Mouse (Mus musculus) CD4-positive helper T cell, adult 2 months (primary cell): ENCODE measurements around the gene Ano10.
"Not testable (repeated sequence)": the region's sequence is repeated elsewhere in the genome, so short reads cannot be mapped to it uniquely, and the experiment has no call there.

Source experiments
- DNase-seq: peaks from one replicate; pipeline ENCODE4 v3.0.0-alpha.2; 2012; ENCODE audit warnings: low read depth, missing footprints, low spot score

Ano10 gene

DNA sequence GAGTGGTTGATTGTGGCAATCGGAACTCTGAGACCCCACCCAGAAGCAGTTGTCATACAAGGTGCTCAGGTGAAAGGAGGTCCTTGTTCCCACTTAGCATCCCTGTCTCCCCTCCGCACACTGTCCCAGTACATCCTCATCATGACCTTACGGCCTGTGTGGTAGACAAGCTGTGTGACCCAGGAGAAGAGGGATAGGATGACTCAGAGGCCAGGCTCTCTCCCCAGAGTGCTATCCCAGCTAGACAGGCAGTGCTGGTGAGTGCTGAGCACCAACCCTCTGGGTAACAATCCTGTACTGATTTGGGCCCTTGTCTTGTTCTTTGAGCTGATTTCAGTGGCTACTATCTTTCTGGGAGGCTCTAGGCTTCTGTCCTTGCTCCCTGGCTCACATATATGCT is 95.6 kb downstream of the Ano10 start:
- no peak for DNase-seq

- no peak for DNase-seq
Measured at GRCm38 (mm10) chr9:122197021-122197420, 97.2 kb downstream of the Ano10 start.

DNA sequence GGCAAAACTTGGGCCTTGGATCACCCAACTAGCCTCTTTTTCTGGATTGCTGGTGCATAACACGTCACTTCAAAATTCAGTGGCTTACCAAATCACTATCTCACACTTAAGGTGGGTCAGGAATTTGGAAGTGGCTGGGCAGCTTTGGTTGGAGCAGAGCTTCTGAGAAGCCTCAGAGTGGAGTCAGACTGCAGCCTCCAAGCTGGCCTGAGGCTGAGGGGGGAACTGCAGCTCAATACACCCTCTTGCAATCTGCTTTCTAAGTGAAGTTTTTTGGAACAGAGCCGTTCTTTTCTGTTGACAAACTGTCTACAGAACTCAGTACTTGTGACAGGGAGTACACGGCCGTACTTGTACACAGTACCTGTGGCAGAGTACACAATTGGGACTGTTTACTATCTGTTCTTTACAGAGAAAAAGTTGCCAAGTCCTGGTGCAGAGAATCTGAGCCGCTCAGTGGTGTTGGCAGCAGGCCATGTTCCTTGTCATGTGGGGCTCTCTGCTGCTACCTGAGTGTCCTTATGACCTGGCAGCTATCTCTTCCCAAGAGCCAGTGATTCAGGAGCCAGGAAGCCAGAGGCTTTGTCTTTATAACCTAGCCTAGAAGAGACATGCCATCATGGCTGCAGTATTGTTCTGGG is 99.1 kb downstream of the Ano10 start:
- no peak for DNase-seq

GRCm38 (mm10) chr9:122193823-122194222 is 100.4 kb downstream of the Ano10 start:
- peak; percentile 41 for DNase-seq

GRCm38 (mm10) chr9:122193361-122193760 is 100.9 kb downstream of the Ano10 start:
- DNase-seq, result peak; percentile 38

DNA sequence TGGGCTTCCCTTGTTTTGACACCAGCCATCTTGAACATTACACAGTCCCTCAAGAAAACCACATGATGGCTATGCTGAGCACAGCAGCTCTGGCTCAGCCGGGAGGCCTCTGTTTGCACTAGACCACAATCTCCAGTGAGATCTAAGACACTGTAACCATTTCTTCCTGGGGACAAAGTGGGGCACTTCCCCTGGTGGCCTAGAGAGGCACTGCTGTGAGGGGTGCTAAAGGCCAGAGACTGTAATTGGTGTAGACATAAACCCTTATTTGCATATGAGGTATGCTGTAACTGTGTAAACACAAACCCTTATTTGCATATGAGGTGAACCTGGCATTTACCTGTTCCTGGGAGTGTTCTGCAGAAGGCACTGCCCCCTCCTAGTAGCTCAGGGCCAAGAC is 105.5 kb downstream of the Ano10 start:
- DNase-seq, result peak; percentile 86

- DNase-seq, result no peak
Measured at GRCm38 (mm10) chr9:122187451-122187921, 106.7 kb downstream of the Ano10 start.

- no peak for DNase-seq
Measured at GRCm38 (mm10) chr9:122186643-122187226, 107.5 kb downstream of the Ano10 start.

- DNase-seq, result no peak
Measured at GRCm38 (mm10) chr9:122185953-122186352, 108.3 kb downstream of the Ano10 start.

DNA sequence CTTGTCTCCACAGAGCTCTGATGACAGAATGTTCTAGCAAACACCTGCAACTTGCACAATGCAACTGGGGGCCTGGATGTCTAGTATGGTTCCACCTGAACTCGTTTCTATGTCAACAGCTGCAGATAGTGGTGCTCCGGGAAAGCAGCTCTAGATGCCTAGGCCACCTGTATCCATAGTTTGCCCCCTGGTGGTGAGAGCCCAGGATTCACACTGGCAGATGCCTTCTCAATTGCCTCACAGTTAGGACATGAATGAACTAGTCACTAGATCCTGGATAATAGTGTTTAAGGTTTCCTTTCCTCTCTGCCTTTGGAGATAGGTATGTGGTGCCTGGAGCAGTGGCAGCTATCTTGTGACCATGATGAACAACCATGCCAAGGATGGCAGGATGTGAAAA is 109.2 kb downstream of the Ano10 start:
- DNase-seq, result peak; percentile 73

DNA sequence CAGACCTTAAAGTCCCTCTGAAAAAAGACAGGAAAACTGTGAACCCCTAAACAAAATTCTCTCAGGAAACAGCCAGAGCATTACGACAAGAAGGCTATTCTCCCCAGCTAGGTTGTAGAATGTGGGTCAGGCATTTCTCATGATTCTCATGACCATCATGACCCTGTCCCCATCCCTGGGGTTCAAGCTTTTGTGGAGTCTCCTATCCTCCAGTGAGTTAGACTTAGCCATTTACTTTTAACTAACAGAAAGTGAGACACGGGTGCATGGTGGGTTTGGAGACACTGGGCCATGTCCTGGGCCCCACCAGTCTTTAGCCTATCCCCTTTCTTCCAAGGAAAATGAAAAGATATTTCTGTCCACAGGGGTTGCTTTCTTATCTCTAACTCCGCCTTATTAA is 109.9 kb downstream of the Ano10 start:
- no peak for DNase-seq

DNA sequence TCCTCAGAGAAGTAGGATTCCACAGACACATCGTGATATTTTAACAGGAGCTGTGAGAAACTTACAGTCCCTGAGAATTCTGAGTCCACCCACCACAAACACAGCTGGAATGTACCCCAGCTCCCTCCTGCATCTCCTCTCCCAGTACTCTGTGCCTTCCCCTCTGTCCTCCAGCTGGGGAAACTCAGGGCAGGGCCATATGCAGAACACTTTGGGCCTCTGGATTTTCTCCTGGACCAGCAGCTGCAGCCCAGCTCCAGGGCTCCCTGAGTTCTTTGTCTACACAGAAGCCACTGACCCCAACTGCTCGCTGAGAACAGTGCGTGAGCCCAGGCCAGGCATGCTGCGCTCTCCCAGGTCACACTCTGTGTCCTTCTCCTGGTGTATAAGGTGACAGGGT is 111.1 kb downstream of the Ano10 start:
- no peak for DNase-seq

- DNase-seq, result no peak
Measured at GRCm38 (mm10) chr9:122180105-122180504, 114.1 kb downstream of the Ano10 start.

DNA sequence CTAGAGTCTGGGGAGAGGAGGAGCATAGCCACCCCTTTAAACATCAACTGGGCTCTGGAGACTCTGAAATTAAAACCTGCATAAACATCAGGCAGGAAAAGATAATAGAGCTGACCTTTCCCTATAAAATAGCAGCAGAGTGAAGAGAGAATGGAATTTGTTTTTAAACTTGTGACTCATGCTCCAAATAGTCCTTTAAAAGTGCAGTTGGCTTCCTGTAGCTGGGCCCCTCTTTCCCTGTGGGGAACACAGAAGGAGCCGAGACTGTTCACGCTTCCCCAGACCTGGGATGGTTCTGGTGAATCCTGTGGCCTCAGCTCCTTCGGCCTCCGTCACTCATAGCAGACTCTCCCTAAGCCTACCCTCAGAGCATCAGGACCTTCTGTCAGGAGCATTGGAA is 115.8 kb downstream of the Ano10 start:
- no peak for DNase-seq

DNA sequence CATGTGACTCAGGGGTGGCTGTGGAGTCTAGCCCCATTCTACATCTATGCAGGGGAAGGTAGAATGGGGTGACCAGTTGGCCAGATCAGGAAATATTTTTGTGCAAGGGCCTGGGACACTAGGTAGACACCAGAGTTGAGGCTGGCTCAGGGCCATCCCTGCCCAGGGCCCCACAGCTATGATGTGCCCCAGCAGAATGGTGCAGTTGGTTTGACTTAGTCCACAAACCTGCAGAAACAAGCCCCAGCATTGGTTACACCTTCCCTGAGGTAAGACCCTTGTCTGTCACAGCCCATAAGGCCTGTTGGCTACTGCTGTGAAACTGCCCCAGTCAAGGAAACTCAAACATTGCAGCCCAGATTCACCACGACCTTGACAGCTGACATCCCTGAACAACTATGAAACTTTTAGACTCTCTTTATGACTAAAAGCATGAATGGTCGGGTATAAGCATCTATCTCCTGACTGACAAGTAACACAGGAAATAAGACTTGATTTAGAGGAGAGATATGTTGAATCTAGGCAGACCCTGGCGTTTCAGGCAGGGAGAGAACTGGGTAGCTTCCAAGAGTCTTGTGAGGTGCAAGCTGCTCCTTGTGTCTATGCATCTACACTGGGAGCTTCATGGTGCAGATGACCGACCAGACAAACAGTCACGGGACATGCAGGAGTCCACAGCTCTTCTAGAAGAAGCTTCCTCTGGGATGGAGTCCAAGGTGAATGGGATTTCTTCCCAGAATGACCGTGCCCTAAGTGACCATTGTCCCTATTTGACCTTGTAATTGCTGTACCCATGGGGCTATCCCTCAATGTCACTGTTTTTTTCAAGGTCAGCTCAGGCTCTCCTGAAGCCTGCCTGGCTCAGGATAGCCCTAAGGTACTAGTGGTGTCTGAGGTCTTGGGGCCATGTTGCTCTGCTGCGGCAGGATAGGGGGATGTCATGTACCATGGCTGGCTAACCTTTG is 116.7 kb downstream of the Ano10 start:
- DNase-seq, result peak; percentile 29

- DNase-seq, result no peak
Measured at GRCm38 (mm10) chr9:122174723-122175122, 119.5 kb downstream of the Ano10 start.

DNA sequence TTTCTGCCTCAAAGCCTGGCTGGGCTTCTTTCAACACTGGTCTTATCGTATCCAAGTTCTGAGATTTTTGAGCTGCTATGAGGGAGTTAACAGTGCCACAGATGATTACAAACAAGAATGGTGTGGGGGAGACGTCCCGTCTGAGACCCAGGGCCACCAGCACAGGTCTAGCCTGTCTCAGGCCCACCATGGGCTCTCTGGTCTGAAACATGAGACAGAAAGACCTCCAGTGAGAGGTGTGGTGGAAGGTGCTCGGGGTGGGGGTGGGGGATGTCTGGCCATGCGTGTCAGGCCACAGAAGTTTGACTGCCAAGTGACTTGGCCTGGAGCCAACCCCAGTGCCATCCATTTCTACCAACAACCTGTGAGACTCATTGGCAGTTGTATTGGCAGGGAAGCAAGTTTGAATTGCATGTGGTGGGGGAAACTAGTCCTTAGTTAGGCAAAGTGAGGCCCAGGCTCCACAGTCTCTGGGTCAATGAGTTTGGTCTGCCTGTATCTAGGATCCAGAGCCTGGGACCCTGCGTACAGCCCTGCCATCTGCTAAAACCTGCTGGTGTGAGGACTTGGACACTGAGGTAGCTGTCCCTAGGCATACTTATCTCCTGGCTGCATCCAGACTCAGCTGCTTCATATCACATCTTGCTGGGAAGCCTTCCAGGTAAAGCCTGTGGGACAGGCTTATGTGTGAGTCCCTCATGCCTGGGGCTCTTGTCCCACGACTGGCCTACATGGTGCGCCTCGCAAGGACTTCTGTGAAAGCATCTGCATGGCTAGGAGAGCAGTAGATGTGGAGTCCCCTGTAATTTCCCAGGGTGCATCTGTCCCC is 120.6 kb downstream of the Ano10 start:
- no peak for DNase-seq

- DNase-seq, result no peak
Measured at GRCm38 (mm10) chr9:122172612-122173186, 121.5 kb downstream of the Ano10 start.

- DNase-seq, result no peak
Measured at GRCm38 (mm10) chr9:122169901-122170300, 124.3 kb downstream of the Ano10 start.

- not testable (repeated sequence) for DNase-seq
Measured at GRCm38 (mm10) chr9:122167719-122168118, 126.5 kb downstream of the Ano10 start.

DNA sequence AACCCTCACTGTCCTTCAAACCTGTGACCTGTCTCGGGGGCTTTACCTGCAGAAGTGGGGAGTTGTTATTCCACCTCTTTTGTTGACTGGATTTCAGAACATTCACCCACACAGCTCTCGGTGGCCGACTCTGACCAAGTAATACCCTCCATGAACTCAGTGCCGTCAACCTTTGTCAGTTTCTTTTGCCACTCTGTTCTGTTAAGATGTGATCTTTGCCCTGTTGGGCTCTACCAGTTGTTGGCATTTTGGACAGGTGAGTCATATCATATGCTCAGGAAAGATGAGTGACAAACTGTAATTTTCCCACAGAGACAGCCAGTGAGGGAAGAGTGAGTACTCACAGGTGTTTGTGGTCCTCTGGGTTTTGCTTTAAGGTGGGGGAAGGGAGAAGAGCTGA is 129.7 kb downstream of the Ano10 start:
- DNase-seq, result no peak
